Mouse (Mus musculus) liver, embryonic 14 days (tissue): Measurements from ENCODE around the gene Tnrc6b. TPM values are rescaled to one million over a fixed set of nuclear protein-coding genes. Genes with fewer than 3 reads are reported as not detected.

Source experiments
- polyA plus RNA-seq: library from polyadenylated mRNA; depleted of rRNA; stranded (reverse); fragments of >200 nt; gene quantifications from 2 replicates; pipeline ENCODE4 v1.2.3, GENCODE M21; 2012; rRNA removed

Tnrc6b gene
- polyA plus RNA-seq: 6.1 and 7.1 TPM in 2 replicates

DNA sequence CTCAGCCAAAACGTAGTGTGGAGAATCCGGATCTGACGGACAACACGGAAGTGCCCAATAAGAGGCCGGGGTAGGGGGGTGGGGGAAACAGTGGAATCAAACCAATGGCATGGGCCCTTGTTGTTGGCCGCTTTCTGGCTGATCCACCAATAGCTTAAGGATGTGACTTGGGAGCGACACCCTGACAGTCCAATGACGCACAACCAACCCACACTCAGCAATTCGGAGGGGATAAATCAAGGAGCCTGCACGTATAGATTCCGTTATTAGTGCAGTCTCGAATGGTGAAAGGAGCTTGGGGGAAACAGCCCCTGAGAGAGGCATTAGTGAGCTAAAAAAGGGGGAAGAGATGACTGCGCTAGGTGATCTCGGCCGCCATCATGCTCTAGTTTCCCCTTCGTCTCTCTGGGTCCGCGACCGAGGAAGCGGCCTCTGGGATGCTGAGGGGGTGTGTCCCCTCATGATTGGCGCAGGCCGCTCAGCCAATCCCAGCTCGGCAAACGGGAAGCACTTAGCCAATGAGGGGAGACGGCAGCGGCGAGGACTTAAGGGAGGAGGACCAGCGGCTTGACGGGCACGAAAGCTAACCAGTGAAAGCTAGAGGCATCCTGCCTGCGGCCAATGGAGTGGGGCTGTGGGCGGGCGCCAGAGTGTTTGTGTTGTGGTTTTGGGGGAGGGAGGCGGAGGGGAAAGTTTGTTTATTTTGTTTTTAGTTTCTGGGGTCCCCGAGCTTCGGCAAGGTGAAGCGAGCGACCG is at the start of gene Tnrc6b:
Gene Tnrc6b, plus strand, starts transcription at position 706 of the 756 bp plus-strand sequence.

DNA sequence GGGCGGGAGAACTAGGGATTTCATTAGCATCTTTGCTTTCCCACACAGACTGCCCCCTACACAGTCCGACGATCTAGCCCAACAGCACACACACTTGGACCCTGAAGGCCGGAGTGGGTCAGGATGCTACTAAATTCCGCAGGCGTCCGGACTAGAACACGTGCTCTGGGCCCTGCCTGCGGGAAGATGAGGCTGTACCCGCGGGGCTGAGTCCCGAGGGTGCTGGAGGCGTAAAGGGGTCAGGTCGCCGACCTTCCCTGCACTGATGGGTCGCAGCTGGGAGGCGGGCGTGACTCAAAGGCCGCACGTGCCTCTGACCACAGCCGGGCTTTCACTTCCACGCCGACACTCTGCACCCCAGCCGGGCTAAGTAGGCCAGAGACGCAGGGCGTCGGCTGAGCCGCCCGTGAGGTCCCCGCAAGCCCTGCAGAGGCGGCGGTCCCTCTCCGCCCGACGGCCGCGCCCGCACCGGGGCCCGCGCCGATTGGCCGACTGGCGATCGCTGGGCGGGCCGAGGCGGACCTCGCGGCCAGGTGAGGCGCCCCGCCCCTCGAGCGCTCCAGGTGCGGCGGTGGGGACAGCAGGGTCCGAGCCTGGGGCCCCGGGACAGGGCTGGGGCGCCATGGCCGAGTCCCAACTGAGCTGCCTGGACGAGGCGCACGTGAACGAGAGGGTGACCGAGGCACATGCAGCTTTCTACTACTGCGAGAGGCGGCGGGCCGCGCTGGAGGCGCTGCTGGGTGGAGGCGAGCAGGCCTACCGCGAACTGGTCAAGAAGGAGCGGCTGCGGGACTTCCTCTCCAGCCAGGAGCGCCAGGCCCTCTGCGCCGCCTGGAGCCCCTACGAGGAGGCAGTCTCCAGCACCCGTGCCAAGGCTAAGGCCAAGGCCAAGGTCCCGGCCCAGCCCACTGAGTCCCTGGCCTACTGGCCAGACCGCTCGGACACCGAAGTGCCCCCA is 39.5 kb upstream of the Tnrc6b start, which contains the start of gene Fam83f:
Gene Fam83f, plus strand, starts transcription at position 553 of the 958 bp plus-strand sequence.

DNA sequence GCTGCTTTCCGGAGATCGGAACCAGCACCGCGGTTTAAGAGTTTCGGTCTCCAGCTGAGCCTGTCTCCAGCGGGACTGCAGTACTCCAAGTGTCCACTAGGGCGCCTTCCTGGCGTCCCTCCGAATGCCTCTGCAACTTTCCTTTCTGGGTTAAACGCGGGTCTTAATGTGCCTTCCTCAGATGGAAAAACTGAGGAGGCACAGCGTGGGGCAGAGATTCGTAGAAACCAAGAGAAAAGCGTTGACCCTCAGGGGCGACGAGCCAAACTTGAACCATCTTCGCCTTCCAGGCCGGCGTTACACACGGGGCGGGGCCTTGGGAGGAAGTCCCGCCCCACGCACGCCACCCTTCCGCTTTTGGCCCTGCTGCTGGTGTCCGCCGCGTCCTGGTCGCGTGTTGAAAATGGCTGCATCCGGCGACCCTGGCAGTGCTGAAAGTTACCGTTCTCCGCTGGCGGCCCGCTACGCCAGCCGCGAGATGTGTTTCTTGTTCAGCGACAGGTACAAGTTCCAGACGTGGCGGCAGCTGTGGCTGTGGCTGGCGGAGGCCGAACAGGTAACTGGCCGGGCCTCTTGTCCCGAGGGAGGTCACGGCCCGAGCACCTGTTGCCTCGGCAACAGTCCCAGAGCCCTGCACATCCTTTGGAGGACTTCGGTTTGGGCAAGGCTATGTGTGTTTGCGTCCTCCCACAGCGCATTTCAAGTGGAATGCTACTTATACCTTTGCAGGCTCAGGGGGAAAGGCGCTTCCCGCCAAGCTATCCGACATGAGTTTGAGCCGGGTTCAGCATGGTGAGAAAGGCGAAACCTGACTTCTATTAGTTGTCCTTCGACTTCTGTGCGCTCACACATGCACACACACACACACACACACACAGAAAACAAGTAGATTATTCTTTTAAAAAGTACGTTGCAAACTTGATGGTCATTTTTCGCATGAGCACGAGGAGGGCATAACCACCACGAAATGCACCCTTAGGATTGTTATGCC is 237.3 kb downstream of the Tnrc6b start, which contains the start of gene Adsl:
Gene Adsl, plus strand, starts transcription at position 346 of the 991 bp plus-strand sequence.

DNA sequence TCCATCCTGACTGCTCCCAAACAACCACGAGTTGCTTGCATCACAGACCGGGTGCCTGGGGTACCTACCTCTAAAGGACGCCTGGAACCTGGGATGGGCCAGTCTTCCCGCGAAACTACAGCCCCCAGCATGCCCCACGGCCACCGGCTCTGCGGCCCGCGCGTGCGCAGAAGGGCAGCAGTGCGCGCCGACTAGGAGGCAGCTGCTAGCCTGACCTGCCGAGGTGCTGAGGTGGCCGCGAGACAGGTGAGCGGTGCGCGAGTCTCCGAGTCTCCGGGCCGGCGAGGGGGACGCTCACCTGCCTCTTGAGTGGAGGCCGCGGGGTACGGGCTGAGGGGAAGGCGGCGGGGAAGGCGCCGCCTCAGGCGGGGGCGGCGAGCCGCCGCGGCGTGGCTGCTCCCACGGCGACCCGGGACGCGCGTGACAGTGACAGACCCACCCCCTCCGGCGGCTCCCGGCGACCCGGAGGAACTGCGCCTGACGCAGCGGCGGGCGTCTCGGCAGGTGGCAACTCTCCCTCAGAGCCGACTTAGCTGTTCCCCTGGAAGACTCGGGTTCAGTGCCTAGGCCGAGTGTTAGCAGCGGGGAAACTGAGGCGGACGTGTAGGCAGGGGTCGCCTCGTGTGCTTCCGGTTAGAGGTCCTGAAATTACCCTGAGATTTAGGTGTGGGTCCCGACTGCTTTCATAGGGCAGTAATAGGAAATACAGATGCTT is 266.7 kb downstream of the Tnrc6b start, which contains the start of gene Sgsm3:
Gene Sgsm3, plus strand, starts transcription at position 146 of the 715 bp plus-strand sequence.

Other genes starting within 250 kb of the Tnrc6b start
- gene Enthd1, start 146.2 kb upstream of the Tnrc6b start, polyA plus RNA-seq: not detected in 2 replicates
- gene Grap2, start 138.7 kb upstream of the Tnrc6b start, polyA plus RNA-seq: 7.3 and 8.7 TPM in 2 replicates
- 0.52 and 0.77 TPM in 2 replicates for gene Fam83f, start 39.5 kb upstream of the Tnrc6b start, polyA plus RNA-seq
- gene Adsl, start 237.2 kb downstream of the Tnrc6b start, polyA plus RNA-seq: 39.6 and 44.3 TPM in 2 replicates